Mouse (Mus musculus) small intestine, adult 2 months (tissue): ENCODE results near the gene Gm20521.

ENCODE experiments used
- CTCF ChIP-seq: fragments of 200-500 bp; IDR thresholded peaks from 2 replicates; pipeline ENCODE4 v1.5.1; 2012; ENCODE audit warnings: low read depth, mild to moderate bottlenecking, control low read depth, inconsistent platforms, low read length, moderate library complexity, mixed read lengths; ENCODE audit not compliant: insufficient replicate concordance, insufficient read length; ENCODE audit errors: extremely low read depth
- POLR2A ChIP-seq: fragments of 200-500 bp; IDR thresholded peaks from 2 replicates; pipeline ENCODE4 v1.6.1; 2012; ENCODE audit warnings: low read depth, mild to moderate bottlenecking, control low read depth, inconsistent platforms, low read length, moderate library complexity

GRCm38 (mm10) chr14:54930431-54930830, 47.2 kb downstream of the Gm20521 start:
- no peak for TF ChIP-seq POLR2A
- no peak for TF ChIP-seq CTCF
